Mouse (Mus musculus) liver, embryonic 14.5 days (tissue): ENCODE measurements around the gene Agap3.

Experiments
- CTCF ChIP-seq: IDR thresholded peaks from 2 replicates; pipeline ENCODE4 v1.5.1; 2016; ENCODE audit warnings: antibody characterized with exemption, low read depth, control low read depth
- EP300 ChIP-seq: IDR thresholded peaks from 2 replicates; pipeline ENCODE4 v1.6.1; 2016; ENCODE audit warnings: antibody characterized with exemption, low read depth

GRCm38 (mm10) chr5:24426037-24426432 is 25.9 kb upstream of the Agap3 start:
- TF ChIP-seq CTCF (no peak), EP300 (no peak)
